Mouse (Mus musculus) gastrocnemius, adult 8-10 months (tissue): Measurements from ENCODE around the gene Tmem50a. TPM values are rescaled to one million over a fixed set of nuclear protein-coding genes. Genes with fewer than 3 reads are reported as not detected.

Experiments used
- DNase-seq, 2 experiments: peaks; one replicate each; pipeline ENCODE4 v3.0.0; 2022; ENCODE audit warnings: low spot score in 2 of 2
- total RNA-seq, 4 experiments: library from RNA; stranded (reverse); gene quantifications; 2 replicates each; pipeline ENCODE4 v1.2.4; 2022

Gene Tmem50a
- total RNA-seq, 4 experiments from 2014 or later, result 26.4 to 33.9 (median 31.7) TPM

GRCm38 (mm10) chr4:134852438-134853255, 62.2 kb downstream of the Tmem50a start:
- DNase-seq, result peak; percentile 12 to 47

GRCm38 (mm10) chr4:134851876-134852275, 62.9 kb downstream of the Tmem50a start:
- no peak for DNase-seq

- DNase-seq, result no peak
Measured at GRCm38 (mm10) chr4:134851236-134851635, 63.6 kb downstream of the Tmem50a start.

DNA sequence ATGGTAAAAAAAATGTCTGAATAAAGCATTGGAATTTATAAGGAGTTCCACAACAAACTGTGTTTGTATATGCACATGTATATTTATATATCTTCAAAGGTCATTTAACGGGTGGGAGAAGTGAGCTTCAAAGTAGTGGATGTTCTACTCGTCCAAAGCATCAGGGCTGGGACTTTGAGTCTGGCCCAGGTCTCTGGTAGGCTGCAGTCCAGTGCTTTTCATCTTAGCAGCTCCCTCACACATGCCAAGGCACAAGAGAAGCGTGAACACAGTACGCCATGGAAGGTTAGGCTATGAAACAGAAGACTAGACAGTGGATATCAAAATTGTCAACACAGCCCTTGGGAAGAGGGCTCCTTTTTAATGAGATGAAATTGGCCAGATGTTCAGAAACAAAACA, 64.3 kb downstream of the Tmem50a start:
- DNase-seq, result no peak

Other genes starting within 250 kb of the Tmem50a start
- 1 to 10 TPM; 1.8 to 2.7 (median 2.1) TPM for gene Man1c1, start 210.7 kb downstream of the Tmem50a start, total RNA-seq
- gene Ldlrap1, start 147.0 kb downstream of the Tmem50a start, total RNA-seq, result 1 to 10 TPM; 4.3 to 7.7 (median 5.3) TPM
- 10 to 100 TPM; 17.5 to 21.6 (median 19.1) TPM for gene Maco1, start 61.7 kb downstream of the Tmem50a start, total RNA-seq
- gene Rhd, start 50.5 kb downstream of the Tmem50a start, total RNA-seq, result not detected
- 100 to 1,000 TPM in 2 of 4 experiments, 10 to 100 TPM in 2; 98.0 to 149 (median 104) TPM for gene Rsrp1, start 8.6 kb upstream of the Tmem50a start, total RNA-seq
- gene Syf2, start 15.9 kb upstream of the Tmem50a start, total RNA-seq, result 10 to 100 TPM; 33.5 to 45.5 (median 39.6) TPM
- under 1 TPM in 1 of 4 experiments, not detected in 3; 0.07 TPM for gene Runx3, start 205.6 kb upstream of the Tmem50a start, total RNA-seq